Mouse (Mus musculus) MEL (cell line): ENCODE measurements around the gene D5Ertd579e.

Experiments
- BHLHE40 ChIP-seq: IDR thresholded peaks from 2 replicates; pipeline ENCODE4 v1.6.1; 2012; ENCODE audit warnings: low read depth, mild to moderate bottlenecking, inconsistent platforms, low read length, improper control_type of control experiment, borderline replicate concordance
- CTCF ChIP-seq, 3 experiments: IDR thresholded peaks in 2 of 3; conservative IDR thresholded peaks in 1 of 3; 2 replicates each; pipeline ENCODE4 v1.5.1; 2011 to 2012; ENCODE audit warnings: low read length in 3 of 3, low read depth in 2 of 3, mild to moderate bottlenecking in 2 of 3, improper control_type of control experiment in 1 of 3, inconsistent platforms in 1 of 3, mixed read lengths in 1 of 3, moderate library complexity in 1 of 3; ENCODE audit not compliant: control insufficient read depth in 1 of 3, insufficient read depth in 1 of 3, poor library complexity in 1 of 3, severe bottlenecking in 1 of 3
- EP300 ChIP-seq, 2 experiments: IDR thresholded peaks; 2 replicates each; pipeline ENCODE4 v1.6.1; 2011; ENCODE audit warnings: improper control_type of control experiment in 2 of 2, low read length in 2 of 2, low read depth in 1 of 2, mild to moderate bottlenecking in 1 of 2
- GABPA ChIP-seq: IDR thresholded peaks from 2 replicates; pipeline ENCODE4 v1.6.1; 2012; ENCODE audit warnings: low read depth, mild to moderate bottlenecking, inconsistent platforms, low read length, improper control_type of control experiment, moderate library complexity
- HCFC1 ChIP-seq: IDR thresholded peaks from 2 replicates; pipeline ENCODE4 v1.6.1; 2012; ENCODE audit warnings: low read depth, mild to moderate bottlenecking, inconsistent platforms, low read length, improper control_type of control experiment, moderate library complexity
- JUND ChIP-seq: IDR thresholded peaks from 2 replicates; pipeline ENCODE4 v1.6.1; 2011; ENCODE audit warnings: low read depth, mild to moderate bottlenecking, improper control_type of control experiment, low read length
- MAX ChIP-seq: IDR thresholded peaks from 2 replicates; pipeline ENCODE4 v1.6.1; 2011; ENCODE audit warnings: low read length, improper control_type of control experiment
- MXI1 ChIP-seq: IDR thresholded peaks from 2 replicates; pipeline ENCODE4 v1.6.1; 2011; ENCODE audit warnings: mild to moderate bottlenecking, low read depth, low read length, improper control_type of control experiment
- POLR2A ChIP-seq, 2 experiments: IDR thresholded peaks; 2 replicates each; pipeline ENCODE4 v1.6.1; 2011 to 2012; ENCODE audit warnings: low read length in 2 of 2, mild to moderate bottlenecking in 2 of 2, control low read depth in 1 of 2, improper control_type of control experiment in 1 of 2, low read depth in 1 of 2, moderate library complexity in 1 of 2; ENCODE audit not compliant: control insufficient read depth in 1 of 2, insufficient read depth in 1 of 2, poor library complexity in 1 of 2
- SIN3A ChIP-seq: IDR thresholded peaks from 2 replicates; pipeline ENCODE4 v1.6.1; 2012; ENCODE audit warnings: low read length, improper control_type of control experiment, inconsistent platforms
- USF1 ChIP-seq: IDR thresholded peaks from 2 replicates; pipeline ENCODE4 v1.6.1; 2014; ENCODE audit warnings: low read depth, mild to moderate bottlenecking, inconsistent platforms, low read length, improper control_type of control experiment, moderate library complexity
- ZC3H11A ChIP-seq: IDR thresholded peaks from 2 replicates; pipeline ENCODE4 v1.6.1; 2012; ENCODE audit warnings: low read depth, mild to moderate bottlenecking, inconsistent platforms, low read length, improper control_type of control experiment

DNA sequence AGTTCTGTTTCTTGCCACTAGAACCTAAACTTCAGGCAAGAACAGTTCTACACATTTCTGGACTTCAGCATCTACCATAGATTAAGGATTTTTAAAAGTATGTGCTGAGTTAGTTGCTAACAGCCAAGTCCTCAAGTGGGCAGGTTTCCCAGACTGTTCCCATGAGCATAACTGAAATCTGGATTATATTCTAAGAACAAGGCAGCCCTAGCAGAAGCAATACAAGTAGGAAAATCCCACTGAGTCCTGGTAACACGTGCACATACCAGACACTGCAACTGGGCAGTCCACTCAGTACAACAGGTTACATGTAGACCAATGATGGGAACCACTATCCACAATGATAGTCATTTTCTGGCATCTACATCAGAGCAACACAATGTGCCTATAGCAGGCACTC is 120.1 kb downstream of the D5Ertd579e start:
- no peak for TF ChIP-seq USF1
- no peak for TF ChIP-seq POLR2A (IDR thresholded peaks at IDR 0.05; ENCODE audit: control insufficient read depth in 1 of 2, insufficient read depth in 1 of 2, low read depth in 1 of 2, low read length in 2 of 2, poor library complexity in 1 of 2)
- TF ChIP-seq CTCF (IDR thresholded peaks at IDR 0.05 in 2 of 3, conservative IDR thresholded peaks at IDR 0.05 in 1 of 3; ENCODE audit: control insufficient read depth in 1 of 3, insufficient read depth in 1 of 3, low read depth in 2 of 3, low read length in 3 of 3, poor library complexity in 1 of 3, severe bottlenecking in 1 of 3), result no peak
- TF ChIP-seq MAX, result no peak
- TF ChIP-seq JUND, result no peak
- TF ChIP-seq GABPA, result no peak
- no peak for TF ChIP-seq EP300 (IDR thresholded peaks at IDR 0.05; ENCODE audit: low read depth in 1 of 2, low read length in 2 of 2)
- no peak for TF ChIP-seq BHLHE40
- no peak for TF ChIP-seq SIN3A
- no peak for TF ChIP-seq HCFC1
- no peak for TF ChIP-seq ZC3H11A
- TF ChIP-seq MXI1, result no peak
